Mouse (Mus musculus) hindbrain, embryonic 12.5 days (tissue): ENCODE data around the gene Aldh8a1. TPM values are rescaled to one million over a fixed set of nuclear protein-coding genes. Genes with fewer than 3 reads are reported as not detected.

Experiments
- ATAC-seq: fragments of 200-750 bp; cut with Nextera tagmentation; 2 replicates; pipeline ENCODE4 v1.8.0; 2017; ENCODE audit warnings: moderate TSS enrichment; ENCODE audit not compliant: low FRiP score
- H3K27ac ChIP-seq: fragments of 300-500 bp; sonication (generic); 2 replicates; pipeline ENCODE4 v1.5.1; 2016; ENCODE audit warnings: mild to moderate bottlenecking
- H3K27me3 ChIP-seq: fragments of 300-500 bp; sonication (generic); 2 replicates; pipeline ENCODE4 v1.6.1; 2016; ENCODE audit warnings: mild to moderate bottlenecking
- H3K36me3 ChIP-seq: fragments of 300-500 bp; sonication (generic); 2 replicates; pipeline ENCODE4 v1.6.1; 2016; ENCODE audit warnings: mild to moderate bottlenecking
- H3K4me1 ChIP-seq: fragments of 300-500 bp; sonication (generic); 2 replicates; pipeline ENCODE4 v1.6.1; 2016
- H3K4me2 ChIP-seq: fragments of 300-500 bp; sonication (generic); replicated peaks from 2 replicates; pipeline ENCODE4 v1.6.1; 2016; ENCODE audit warnings: mild to moderate bottlenecking
- H3K4me3 ChIP-seq: fragments of 300-500 bp; sonication (generic); 2 replicates; pipeline ENCODE4 v1.5.1; 2016; ENCODE audit warnings: mild to moderate bottlenecking
- H3K9ac ChIP-seq: fragments of 300-500 bp; sonication (generic); 2 replicates; pipeline ENCODE4 v1.6.1; 2016; ENCODE audit warnings: mild to moderate bottlenecking, moderate library complexity
- H3K9me3 ChIP-seq: fragments of 300-500 bp; sonication (generic); replicated peaks from 2 replicates; pipeline ENCODE4 v1.6.1; 2016; ENCODE audit warnings: mild to moderate bottlenecking
- WGBS: fragments of 180-500 bp; shearing (Covaris S2); methylation state at CpG from one replicate; pipeline ENCODE4 v1.1.7; 2016; 5-methylcytosine and 5-hydroxymethylcytosine counted together
- polyA plus RNA-seq: library from polyadenylated mRNA; unstranded; fragments of >200 nt; fragmentation: Nextera tagmentation; extraction: Ambion mirVana; gene quantifications from 2 replicates; pipeline ENCODE4 v1.2.1, GENCODE M21; 2016

The Aldh8a1 gene
- polyA plus RNA-seq, 1 experiment from 2014 or later: 0.12 TPM

- no peaks in the 10 kb centered on the region for H3K36me3 ChIP-seq
- 49% methylated on average over 4 of the region's 4 CpGs for WGBS
- 0 out of 2 replicates have a peak, but pooled peaks cover 5% of the 10 kb centered on the region for H3K4me1 ChIP-seq
- ATAC-seq: no peak
- no peak overlapping the region for H3K4me3 ChIP-seq
- no peak overlapping the region for H3K27ac ChIP-seq
- H3K9ac ChIP-seq: no peak overlapping the region
- H3K4me2 ChIP-seq: no peak overlapping the region
- H3K9me3 ChIP-seq: no peaks in the 10 kb centered on the region
- no peaks in the 10 kb centered on the region for H3K27me3 ChIP-seq
Observed at GRCm38 (mm10) chr10:21441020-21441419, 63.9 kb downstream of the Aldh8a1 start.

GRCm38 (mm10) chr10:21441690-21442089 lies 64.6 kb downstream of the Aldh8a1 start:
- WGBS: 75% methylated on average over 4 of the region's 4 CpGs
- ATAC-seq: no peak
- Histone ChIP-seq H3K4me1 (0 out of 2 replicates have a peak, but pooled peaks cover 5% of the 10 kb centered on the region), H3K27ac (no peak overlapping the region), H3K27me3 (no peaks in the 10 kb centered on the region), H3K36me3 (no peaks in the 10 kb centered on the region), H3K9ac (no peak overlapping the region), H3K4me3 (no peak overlapping the region), H3K4me2 (no peak overlapping the region), H3K9me3 (no peaks in the 10 kb centered on the region)

- Histone ChIP-seq H3K27ac (no peak overlapping the region), H3K4me3 (no peak overlapping the region), H3K9ac (no peak overlapping the region), H3K4me1 (0 out of 2 replicates have a peak, but pooled peaks cover 5% of the 10 kb centered on the region), H3K4me2 (no peak overlapping the region), H3K36me3 (no peaks in the 10 kb centered on the region), H3K27me3 (no peaks in the 10 kb centered on the region), H3K9me3 (no peaks in the 10 kb centered on the region)
- WGBS: 55% methylated on average over 8 of the region's 8 CpGs
- no peak for ATAC-seq
Observed at GRCm38 (mm10) chr10:21443646-21444324, 66.7 kb downstream of the Aldh8a1 start.

- H3K4me2 ChIP-seq: no peak overlapping the region
- no peaks in the 10 kb centered on the region for H3K27me3 ChIP-seq
- H3K9ac ChIP-seq: no peak overlapping the region
- 76% methylated on average over 9 of the region's 9 CpGs for WGBS
- 0 out of 2 replicates have a peak, but pooled peaks cover 5% of the 10 kb centered on the region for H3K4me1 ChIP-seq
- H3K9me3 ChIP-seq: no peaks in the 10 kb centered on the region
- no peak for ATAC-seq
- H3K36me3 ChIP-seq: no peaks in the 10 kb centered on the region
- H3K4me3 ChIP-seq: no peak overlapping the region
- no peak overlapping the region for H3K27ac ChIP-seq
Observed at GRCm38 (mm10) chr10:21444410-21444809, 67.3 kb downstream of the Aldh8a1 start.

Other genes starting within 250 kb of the Aldh8a1 start
- gene Myb, start 216.3 kb upstream of the Aldh8a1 start, polyA plus RNA-seq: 4.6 and 5.3 TPM in 2 replicates
- gene Hbs1l, start 81.3 kb upstream of the Aldh8a1 start, polyA plus RNA-seq: 114 and 115 TPM in 2 replicates
- not detected in 2 replicates for gene 1700020N01Rik, start 215.9 kb downstream of the Aldh8a1 start, polyA plus RNA-seq